Mouse (Mus musculus): ENCODE data around the gene Ipmk.
A peak's percentile ranks its signal among the peaks of the same experiment; 100 is the strongest.
"Not testable (repeated sequence)": the region's sequence is repeated elsewhere in the genome, so short reads cannot be mapped to it uniquely, and the experiment has no call there.

Gene Ipmk

DNA sequence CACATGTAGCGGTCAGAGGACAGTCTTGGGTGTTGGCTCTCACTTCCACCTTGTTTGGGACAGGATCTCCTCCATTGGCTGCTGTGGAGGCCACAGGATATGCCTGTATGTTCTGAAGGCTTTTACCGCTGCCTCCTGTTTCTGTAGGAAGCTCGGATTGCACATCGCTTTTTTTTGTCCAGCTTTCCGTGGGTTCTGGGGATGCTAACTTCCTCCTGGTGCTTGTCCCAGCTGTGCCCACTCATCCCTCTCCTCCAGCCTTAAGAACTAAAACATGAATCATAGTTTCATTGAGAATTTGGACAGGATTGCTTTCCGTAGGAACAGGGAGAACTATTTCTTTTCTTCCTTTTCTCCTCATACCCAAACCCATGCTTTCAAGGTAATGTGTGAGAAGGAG lies 24.3 kb downstream of the Ipmk start:
- DNase-seq (ENCODE audit: low read depth) = no peak

DNA sequence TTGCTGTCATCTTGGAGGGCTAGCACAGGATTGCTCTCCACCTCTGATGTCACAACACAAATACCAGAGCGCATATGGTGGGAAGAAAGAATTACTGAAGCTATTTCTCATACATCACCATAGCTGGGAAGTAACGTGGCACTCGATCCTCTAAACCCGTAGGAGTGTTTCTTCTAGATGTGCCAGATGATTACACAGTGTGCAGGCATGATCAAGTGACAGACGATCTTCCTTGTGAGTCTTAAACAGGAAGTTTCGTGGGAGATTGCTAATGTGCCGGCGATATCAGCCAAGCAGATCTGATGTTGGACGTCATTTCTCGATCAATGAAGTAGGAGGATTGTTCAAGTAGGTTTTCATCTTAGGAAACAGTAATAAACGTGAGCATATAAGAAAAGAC lies 26.1 kb downstream of the Ipmk start:
- no peak for DNase-seq (ENCODE audit: low read depth)

DNA sequence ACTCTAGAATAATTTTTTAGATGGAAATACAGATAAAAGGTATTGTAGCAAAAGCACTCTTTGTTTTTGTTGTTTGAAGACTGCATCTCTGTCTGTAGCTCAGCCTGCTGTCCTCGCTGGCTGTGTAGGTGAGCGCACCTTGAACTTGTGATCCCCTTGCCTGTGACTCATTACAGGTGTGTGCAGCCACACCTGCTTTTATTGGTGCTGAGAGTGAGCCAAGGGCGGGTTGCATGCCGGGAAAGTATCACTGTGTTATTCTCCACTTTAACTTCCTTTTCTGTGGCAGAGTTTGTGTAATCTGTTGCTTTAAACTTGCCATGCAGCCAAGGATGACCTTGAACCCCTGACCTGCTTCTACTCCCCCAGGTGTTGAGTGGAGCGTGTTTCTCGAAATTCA lies 28.5 kb downstream of the Ipmk start:
- no peak for DNase-seq (ENCODE audit: low read depth)

DNA sequence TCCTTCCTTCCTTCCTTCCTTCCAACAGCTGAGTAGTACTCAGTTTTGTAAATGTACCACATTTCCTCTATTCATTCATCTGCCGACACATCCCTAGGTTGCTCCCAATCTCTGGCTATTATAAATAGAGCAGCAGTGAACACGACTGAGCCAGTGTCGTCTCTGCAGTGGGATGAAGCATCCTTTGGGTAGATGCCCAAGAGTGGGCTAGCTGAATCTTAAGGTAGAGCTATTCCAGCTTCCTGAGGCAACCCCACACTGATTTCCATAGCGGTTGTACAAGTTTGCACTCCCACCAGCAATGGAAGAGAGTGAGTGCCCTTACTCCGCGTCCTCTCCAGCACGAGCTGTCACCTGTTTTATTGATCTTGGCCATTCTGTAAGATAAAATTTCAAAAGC lies 32.8 kb downstream of the Ipmk start:
- no peak for DNase-seq (ENCODE audit: low read depth)

DNA sequence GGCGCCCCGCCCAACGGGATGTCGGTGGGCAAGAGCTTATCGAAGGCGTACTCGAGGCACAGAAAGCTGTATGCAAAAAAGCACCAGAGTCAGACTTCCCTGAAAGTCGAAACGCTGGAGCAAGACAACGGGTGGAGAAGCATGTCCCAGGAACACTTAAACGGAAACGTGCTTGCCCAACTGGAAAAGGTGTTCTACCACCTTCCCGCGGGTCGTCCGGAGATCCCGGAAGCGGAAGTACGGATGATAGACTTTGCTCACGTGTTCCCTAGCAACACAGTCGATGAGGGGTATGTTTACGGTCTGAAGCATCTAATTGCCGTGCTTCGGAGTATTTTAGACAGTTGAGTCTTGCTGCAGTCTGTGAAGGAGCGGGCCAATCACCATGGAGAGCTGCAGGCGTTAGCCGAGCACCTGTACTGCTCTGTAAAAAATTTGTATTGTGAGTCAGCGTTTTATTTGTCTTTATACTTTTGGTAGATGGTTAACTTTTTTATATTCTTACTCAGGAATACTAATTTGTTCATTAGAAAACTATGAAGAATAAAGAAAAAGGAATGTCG lies 34.0 kb downstream of the Ipmk start:
- no peak for DNase-seq (ENCODE audit: low read depth)

DNA sequence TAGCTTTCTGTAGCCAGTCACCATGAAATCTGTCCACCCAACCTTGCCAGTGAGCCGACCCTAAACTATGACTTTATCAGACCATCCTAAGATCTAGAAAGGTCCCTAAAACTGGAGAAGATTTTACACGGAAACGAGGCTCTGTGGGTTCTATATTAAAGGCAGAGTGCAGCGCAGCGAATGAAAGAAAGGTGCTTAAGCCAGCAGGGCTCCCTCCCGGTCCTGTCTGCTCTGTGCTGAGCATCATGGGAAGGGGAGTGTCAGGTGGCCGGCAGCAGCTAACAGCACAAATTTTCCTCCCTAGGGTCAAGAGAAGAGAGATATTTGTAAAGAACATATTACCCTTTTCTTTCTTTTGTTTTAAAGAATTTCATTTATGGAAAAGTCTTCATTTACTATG lies 34.5 kb downstream of the Ipmk start:
- DNase-seq (ENCODE audit: low read depth) = no peak

DNA sequence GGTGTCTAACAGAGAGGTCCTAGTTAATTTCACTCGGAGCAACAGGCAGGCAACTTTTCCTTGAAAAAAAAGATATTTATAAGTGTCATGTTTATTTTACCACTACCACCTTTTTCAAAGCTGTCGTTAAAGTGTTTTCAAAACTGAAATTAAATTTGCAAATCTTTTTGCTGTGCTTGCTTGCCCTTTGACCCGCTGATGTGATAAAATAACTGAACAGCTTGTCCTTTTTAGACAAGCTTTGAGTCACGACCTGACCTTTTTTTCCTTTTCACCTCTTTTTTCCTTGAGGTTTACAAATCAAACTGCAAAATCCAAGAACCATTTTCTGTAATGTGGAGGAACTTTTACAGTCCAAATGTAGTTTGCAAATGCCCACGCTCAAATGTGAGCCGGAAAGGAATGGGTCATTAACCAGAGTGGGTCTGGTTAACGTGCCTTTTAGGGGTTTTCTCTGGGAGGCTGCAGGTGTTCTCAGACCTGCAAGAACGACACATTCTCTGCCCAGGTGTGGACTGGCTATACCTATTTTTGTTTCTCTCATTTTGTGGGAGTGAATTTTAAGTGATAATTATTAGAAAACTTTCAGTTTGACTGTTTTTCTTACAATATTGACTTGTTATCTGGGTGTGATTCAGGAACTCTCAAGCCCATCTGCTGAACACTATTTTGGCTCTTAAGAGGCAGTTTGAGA lies 35.4 kb downstream of the Ipmk start:
- no peak for DNase-seq (ENCODE audit: low read depth)

DNA sequence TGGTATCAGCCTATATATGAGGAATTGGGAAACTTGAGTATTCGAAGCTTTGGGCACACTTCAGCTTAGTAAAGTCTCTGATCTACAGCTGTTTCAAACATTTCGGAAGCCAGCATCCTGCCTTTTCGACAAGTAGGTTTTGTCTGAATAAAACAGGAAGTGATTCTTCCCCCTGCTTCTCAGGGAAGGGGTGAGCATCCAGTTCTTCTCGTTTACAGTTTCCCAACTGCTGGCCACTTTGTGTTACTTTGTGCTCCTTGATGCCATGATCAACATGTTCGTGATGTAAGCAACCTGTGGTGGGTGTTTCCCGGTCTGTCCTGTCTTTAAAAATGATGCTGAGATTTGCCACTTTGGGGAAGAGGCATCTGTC lies 36.0 kb downstream of the Ipmk start:
- DNase-seq (ENCODE audit: low read depth) = not testable (repeated sequence)

DNA sequence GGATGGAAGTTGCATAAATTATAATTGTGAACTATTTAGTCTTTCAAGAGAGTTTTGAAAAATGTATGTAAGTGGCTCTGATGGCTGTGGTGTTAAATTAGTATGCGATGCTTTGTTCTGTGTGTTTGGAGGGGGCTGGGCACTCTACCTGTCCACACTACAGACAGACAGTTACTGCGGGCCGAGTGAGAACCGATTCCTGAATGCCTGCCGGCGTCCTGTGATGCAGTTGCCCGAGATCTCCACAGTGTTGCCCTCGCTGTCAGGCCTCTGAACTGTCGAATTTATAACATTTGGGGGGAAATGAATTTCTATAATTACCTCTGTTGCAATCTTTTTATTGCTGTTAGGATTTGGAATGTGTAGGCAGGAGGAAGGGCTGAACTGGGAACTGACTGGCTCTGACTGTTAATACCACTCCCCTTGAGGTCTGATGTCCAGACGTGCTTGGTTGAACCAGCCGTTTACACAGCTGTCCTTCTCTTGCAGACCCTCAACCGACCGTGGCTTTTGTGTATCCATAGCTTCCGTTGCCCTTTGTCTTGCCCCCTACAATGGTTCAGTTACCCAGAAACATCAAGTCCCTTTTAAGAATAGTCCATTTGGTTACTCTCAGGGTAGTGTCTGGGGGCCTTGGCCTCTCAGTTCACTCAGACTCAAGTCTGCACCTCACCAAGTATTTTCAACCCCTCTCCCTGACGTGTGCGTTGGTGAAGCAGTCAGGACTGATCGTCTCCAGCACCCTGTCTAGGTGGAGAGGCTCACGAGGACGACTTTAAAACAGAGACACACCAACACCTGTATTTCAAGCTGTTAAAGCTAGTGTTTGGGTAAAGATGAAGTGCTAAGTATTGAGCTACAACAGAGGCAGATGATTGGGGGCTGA lies 36.8 kb downstream of the Ipmk start:
- no peak for DNase-seq (ENCODE audit: low read depth)

DNA sequence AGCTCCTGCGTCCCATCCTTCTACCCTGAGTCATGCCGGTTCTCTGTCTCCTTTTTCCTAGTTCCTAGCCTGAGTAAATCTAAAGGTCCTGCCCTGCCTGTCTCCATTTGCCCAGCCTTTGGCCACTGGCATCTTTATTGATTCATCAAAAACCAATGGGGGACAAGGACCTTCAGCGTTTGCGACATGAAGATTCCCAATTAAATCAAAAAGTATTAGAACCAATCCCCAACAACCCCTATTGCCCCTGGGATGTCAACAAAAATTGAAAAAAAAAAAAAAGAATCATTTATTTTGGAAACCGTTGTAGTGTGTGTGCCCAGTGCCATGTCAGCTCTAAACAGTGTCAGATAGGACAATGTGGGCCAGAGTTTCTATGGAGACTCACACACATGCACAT lies 41.7 kb downstream of the Ipmk start:
- no peak for DNase-seq (ENCODE audit: low read depth)

DNA sequence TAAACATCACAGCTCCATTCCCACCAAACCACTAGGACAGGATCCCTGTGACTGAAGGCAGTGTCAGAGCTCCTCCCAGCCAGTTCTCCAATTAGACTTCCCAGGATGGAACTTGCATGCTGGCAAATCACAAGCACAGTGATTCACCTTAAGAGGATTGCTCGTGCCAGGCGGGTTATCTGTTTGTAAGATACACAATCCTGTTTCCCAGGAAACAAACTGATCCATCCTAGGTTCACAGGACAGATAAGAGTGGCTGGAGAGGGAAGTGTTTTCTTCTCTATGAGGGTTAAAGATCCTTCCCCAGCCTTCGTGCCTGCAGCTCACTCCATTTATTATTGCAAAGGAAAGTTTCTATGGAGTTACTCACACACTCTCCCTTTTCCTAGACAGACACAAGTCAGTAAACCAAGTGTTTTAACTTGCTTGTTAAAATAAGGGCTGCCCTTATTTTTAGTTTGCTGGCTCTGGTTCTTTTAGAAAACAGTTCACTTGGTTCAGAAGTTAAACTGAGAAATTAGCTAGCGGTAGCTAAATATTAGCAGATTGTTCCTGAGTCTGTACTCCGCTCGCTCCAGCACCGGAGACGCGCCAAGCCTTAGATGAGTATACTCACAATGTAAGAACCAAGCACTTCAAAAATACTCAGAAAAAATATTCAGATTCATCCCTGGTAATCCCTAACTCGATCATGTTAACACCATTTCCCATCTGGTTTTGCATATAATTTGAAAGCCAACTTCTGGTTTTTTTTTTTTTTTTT lies 51.0 kb downstream of the Ipmk start:
- DNase-seq (ENCODE audit: low read depth) = no peak

DNA sequence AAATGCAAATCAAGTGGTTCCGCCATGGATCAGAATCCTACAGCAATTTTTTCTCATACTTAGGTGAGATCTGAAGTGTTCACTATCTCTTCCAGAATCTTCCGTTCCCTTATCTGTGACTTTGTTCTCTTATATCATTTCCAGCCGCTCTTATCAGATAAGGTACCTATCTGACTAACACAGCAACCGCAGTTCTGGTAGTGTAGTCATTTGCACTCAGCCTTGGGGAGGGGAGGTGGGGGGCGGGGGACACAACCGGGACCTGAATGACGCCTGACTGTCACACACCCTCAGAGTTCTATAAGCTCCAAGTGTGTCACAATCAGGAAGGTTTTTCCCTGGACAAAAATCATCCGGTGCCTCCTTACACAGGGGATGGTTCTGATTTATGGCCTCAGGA lies 51.8 kb downstream of the Ipmk start:
- no peak for DNase-seq (ENCODE audit: low read depth)

DNA sequence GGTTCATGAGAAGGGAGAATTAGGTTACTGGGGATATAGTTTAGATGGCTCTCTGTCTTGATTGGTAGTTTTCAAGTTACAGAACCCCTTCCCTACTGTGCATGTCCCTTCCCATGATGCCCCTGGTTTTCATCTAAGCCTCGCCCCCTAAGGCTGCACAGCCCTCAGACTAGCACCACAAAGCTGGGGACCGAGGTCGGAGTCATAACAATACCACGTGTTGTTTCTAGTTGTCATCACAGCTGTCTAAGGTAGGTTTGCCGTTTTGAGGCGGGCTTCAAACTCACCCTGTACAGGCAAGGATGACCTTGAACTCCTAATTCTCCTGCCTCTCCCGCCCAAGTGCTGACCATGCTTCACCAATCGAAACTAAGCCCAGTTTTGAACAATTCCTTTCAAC lies 52.4 kb downstream of the Ipmk start:
- no peak for DNase-seq (ENCODE audit: low read depth)

DNA sequence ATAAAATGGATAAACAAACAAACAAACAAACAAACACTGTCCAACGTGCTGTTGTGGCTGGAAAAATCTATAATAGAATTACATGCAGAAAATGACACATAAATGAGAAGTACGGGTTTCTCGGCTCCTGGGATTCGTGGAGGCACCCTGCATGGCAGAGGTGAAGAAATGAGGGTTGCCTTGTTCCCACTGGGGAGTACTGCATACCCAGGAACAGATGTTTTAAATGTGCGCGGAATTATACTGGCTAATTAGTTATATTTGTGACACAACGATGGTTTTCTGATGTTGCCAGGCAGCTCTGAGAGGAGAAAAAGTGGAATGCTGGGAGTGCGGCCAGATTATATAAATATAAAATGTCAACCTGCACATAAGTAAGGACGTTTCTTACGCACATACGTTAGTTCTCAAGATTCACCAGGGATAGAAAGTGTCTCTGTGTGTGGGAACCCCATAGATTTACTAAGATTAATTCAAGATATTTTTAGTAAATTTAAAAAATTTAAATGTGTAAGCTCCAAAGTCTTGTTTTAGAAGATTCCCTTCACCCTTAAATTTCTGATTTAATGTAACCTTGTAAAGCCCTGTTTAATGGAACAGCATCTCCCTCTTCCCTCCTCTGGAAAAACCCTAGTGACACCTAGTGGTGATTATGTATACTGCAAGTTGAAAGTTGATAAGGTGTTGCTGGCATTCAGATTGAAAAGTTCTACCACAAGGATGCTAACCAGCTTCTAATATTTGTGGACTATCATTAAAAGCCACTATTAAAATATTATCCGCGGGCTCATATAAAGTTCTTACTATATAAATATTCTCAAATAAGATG lies 53.5 kb downstream of the Ipmk start:
- DNase-seq (ENCODE audit: low read depth) = peak; percentile 46

DNA sequence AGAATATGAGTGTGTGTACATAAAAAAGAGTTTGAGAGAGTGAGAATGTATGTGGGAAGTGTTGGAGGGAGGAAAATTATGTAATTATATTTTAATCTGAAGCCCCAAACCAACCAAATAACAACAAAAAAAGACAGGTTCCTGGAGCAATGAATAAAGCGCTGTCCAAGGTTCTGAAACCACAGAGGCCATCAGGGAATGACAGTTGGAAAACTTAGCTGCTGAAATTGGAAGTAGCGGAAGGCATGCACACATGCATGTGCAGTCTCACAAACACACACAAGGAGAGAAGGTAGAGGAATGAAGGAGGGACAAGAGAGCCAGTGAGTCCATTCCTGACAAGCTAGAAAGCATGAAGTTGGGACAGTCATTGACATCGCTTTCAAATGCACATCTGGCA lies 56.1 kb downstream of the Ipmk start:
- DNase-seq (ENCODE audit: low read depth) = no peak

DNA sequence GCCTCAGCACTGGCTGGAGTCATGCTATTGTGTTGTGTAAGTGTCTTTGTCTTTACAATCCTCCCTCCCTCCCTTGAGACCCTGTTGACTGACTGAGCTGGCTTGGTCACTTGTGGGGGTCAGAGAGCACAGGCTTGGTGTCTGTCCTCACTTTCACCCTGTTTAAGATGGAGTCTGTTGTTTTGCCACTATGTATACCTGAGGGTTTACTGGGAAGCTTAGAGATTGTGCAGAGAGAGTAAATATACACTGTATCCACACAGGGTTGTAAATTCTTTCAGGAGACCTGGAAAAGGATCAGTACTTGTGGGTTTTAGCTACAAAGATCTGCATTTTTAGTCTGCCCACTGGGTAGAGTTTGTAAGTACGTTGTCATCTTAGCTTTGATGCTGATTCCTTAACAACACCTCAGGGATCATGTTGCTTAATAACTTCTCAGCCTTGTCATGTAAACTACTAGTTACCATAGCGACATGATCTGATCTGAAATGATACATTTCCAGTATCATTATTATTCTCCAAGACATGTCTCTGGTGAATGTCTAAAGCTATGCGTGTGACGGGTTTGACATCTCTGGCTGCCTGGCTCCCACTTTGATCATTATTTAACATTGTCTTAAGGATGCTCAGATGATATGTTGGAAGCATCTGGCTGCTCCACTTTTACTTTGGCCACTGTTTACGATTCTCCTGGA lies 58.1 kb downstream of the Ipmk start:
- DNase-seq (ENCODE audit: low read depth) = no peak

DNA sequence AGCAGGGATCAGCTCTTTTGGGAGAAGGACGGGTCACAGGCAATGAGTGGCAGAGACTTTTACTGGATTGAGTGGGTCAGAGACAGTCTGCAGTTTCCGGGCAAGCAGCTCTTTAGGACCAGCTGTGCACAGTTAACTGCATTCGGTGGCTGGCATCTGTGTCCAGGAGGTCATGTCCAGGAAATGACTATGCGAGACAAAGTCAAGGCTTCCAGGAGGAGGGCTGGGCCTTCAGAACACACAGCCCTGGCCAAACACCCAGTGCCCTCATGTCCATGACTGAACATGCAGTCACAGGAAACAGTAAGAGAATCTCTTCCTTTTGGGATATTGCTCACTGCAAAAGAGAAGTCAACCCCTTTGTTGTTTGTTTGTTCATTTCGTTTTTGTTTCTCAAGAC lies 62.4 kb downstream of the Ipmk start:
- DNase-seq (ENCODE audit: low read depth) = no peak

DNA sequence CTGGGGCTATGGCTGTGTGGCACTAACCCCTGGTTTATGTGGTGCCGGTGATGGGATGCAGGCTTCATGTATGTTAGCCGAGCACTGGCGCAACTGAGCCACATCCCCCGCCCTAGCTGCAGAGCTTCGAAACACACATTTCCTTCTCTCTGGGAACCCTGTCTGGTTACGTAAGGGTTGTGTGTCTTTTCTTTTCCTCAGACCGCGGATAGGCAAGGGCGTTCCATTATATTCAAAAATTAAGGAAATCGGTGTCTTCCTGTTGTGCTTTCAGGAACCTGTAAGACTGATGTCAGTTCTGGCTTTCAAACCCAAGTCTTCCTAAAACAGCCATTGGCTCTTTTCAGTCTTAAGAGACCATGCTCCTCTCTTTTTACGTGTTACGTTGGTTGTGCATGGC lies 65.8 kb downstream of the Ipmk start:
- no peak for DNase-seq (ENCODE audit: low read depth)

DNA sequence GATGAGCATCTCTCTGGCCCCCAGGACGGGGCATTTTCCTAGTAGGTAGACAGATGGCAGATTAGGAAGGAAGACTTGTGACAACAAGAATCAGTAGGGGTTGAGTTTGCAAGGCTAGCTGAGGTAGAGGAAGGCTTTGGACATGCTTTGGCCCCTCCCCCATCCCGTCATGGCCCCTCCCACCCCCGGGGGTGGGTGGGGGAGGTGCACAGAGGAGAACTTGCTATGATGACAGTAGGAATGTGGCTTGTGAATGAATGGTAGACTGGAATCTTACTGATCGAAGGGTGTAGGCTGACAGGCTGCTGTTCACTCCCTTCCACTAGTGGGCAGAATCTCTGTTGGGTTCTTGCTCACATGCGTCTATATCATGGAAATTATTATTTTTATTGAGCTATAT lies 74.0 kb downstream of the Ipmk start:
- DNase-seq (ENCODE audit: low read depth) = no peak

DNA sequence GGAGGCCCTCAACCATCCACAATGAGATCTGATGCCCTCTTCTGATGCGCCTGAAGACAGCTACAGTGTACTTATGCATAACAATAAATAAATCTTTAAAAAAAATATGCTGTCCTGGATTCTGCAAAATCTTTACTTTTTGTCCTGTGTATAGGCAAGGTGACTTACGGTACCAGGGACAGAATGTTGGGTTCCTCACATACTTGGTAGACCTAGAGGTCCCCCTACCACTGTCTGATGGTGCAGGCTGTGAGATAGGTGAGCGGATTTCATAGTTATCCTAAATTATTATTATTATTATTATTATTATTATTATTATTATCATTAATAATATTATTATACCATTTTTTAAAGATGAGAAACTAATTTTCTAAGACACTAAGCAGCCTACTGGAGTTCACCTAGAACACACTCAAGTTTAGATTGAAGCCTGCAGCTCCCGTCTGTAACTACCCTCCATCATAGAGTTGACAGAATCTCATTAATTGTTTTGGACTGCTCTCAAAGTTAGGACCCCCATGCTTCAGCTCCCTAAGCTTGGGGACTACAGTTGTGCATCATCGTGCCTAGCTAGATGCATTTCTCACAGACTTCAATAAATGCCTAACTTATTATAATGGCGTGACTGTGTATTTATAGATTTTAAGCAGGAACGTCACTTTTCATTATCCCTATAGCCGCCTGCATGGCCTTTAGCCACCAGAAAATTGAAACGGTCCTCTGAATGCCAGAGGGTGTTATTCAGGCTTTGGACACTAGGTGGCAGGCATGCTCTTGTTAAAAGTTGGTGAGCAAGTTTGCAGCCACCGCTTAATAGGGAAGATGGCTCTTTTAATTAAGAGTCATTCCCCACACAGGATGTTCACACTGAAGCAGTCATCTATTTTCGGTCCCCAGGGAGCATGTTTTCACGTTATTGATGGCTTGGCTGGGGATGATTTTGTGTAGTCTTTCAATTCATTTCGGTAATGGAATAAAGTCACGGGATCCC lies 74.8 kb downstream of the Ipmk start:
- peak; percentile 60 for DNase-seq (ENCODE audit: low read depth)
